Mouse (Mus musculus): ENCODE measurements around the gene Lmf2. TPM values are rescaled to one million over a fixed set of nuclear protein-coding genes. Genes with fewer than 3 reads are reported as not detected.
A peak's percentile ranks its signal among the peaks of the same experiment; 100 is the strongest.

Lmf2 gene
- polyA plus RNA-seq, 1 experiment = 96.5 TPM

DNA sequence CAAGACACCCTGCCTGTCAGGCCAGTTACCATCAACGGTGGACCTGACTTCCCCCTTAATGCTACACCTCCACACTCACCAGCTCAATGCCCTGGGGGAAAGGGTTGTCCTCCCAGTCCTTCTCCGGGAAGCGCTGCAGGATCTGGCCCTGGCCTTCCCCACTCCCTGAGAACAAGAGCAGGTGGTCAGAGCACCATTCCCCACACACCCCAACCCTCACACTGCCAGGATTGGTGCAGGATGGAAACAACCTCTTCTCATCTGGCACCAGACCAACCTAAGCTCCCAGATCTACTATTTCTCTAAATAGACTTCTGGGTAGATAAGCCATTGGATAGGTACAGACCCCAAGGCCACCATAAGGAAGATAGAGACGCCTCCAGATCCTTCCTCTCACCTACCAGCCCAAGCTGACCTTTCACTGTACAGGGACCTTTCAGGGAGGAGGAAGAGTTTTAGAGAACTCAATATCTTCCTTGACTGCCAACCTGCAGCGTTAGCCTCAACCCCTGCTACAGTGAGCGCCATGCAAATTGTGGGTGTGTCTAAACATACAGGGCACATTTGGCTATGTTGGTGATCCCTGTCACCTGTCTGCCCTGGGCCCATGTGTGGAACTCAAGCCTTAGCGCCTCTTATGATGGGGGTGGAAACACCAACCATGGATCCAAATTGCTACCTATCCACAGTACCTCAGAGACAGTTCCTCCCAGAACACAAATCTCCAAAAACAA lies 46.9 kb downstream of the Lmf2 start:
- no peak for TF ChIP-seq REST (IDR thresholded peaks at IDR 0.05; ENCODE audit: insufficient read depth, insufficient read length)
- TF ChIP-seq MYOG (IDR thresholded peaks at IDR 0.05; ENCODE audit: control insufficient read depth in 1 of 3, insufficient read depth in 1 of 3, insufficient read length in 2 of 3, low read depth in 2 of 3) = peak in 1 of 3 experiments; percentile 1
- TF ChIP-seq E2F4 (IDR thresholded peaks at IDR 0.05; ENCODE audit: insufficient read depth) = no peak
- TF ChIP-seq MYOD1 (IDR thresholded peaks at IDR 0.05; ENCODE audit: control insufficient read depth in 1 of 3, insufficient read length in 2 of 3, low read depth in 2 of 3) = peak in 1 of 3 experiments; percentile 40
- no peak for TF ChIP-seq CEBPB (IDR thresholded peaks at IDR 0.05; ENCODE audit: insufficient read depth, poor library complexity, severe bottlenecking)
- no peak for TF ChIP-seq USF1 (IDR thresholded peaks at IDR 0.05; ENCODE audit: low read depth)
- Histone ChIP-seq H3ac (ENCODE audit: control insufficient read depth, insufficient read length) (no peak overlapping the region), H3K36me3 (ENCODE audit: control insufficient read depth, insufficient read depth) (peaks cover 27% of the 10 kb centered on the region), H3K79me2 (ENCODE audit: control insufficient read depth, insufficient read depth) (peaks cover 91% of the 10 kb centered on the region), H3K4me3 (no peak overlapping the region), H3K27me3 (ENCODE audit: control insufficient read depth, insufficient read depth, insufficient read length) (no peaks in the 10 kb centered on the region), H3K4me2 (ENCODE audit: low read depth) (no peak overlapping the region)

DNA sequence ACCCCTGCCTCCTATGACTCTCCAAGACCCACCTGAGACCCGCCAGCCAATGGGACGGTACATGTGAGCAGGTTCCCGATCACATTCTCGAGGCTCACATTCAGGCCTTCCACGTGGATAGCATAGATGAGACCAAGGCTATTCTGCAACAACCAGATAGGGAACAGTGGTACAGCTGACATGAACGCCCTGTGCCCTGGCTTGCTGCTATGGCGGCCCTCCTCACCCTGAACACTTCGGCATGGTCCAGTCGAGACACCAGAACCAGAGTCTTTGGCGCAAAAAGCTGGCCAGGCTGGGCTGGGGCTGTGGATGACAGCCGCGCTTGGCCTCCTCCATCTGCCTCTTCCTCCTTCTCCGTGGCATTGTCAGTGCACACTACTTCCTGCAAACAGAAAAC lies 48.0 kb downstream of the Lmf2 start:
- H3K79me2 ChIP-seq (ENCODE audit: control insufficient read depth, insufficient read depth) = peaks cover 80% of the 10 kb centered on the region
- H3K27me3 ChIP-seq (ENCODE audit: control insufficient read depth, insufficient read depth, insufficient read length) = no peaks in the 10 kb centered on the region
- H3ac ChIP-seq (ENCODE audit: control insufficient read depth, insufficient read length) = no peak overlapping the region
- H3K36me3 ChIP-seq (ENCODE audit: control insufficient read depth, insufficient read depth) = peaks cover 35% of the 10 kb centered on the region
- no peak for TF ChIP-seq TCF12 (IDR thresholded peaks at IDR 0.05; ENCODE audit: insufficient read depth, poor library complexity, severe bottlenecking)
- no peak for TF ChIP-seq USF1 (IDR thresholded peaks at IDR 0.05; ENCODE audit: low read depth)
- TF ChIP-seq MYOG (IDR thresholded peaks at IDR 0.05; ENCODE audit: control insufficient read depth in 1 of 3, insufficient read depth in 1 of 3, insufficient read length in 2 of 3, low read depth in 2 of 3) = peak in 1 of 3 experiments; percentile 2
- no peak for TF ChIP-seq E2F4 (IDR thresholded peaks at IDR 0.05; ENCODE audit: insufficient read depth)
- H3K4me2 ChIP-seq (ENCODE audit: low read depth) = no peak overlapping the region
- H3K4me3 ChIP-seq = no peak overlapping the region

DNA sequence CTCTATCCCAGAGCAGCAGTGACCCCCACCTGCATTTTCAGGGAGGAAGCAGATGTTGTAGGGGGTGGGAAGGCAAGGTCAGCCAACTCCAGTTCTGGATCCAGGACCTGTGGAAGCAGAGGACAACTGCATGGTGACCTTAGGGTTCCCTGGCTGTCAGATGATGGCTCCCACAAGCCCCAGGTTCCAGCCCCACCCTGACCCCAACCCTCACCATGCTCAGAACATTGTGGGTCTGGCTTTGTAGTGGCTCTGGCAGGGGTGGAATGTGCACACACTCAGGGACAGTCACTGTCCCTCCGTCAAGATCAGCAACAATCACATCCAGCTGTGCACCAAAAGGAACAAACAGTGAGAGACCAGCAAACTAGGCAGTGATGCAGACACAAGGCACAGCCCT lies 49.5 kb downstream of the Lmf2 start:
- Histone ChIP-seq H3ac (ENCODE audit: control insufficient read depth, insufficient read length) (no peak overlapping the region), H3K36me3 (ENCODE audit: control insufficient read depth, insufficient read depth) (peaks cover 50% of the 10 kb centered on the region), H3K4me2 (ENCODE audit: low read depth) (no peak overlapping the region), H3K79me2 (ENCODE audit: control insufficient read depth, insufficient read depth) (peaks cover 65% of the 10 kb centered on the region), H3K27me3 (ENCODE audit: control insufficient read depth, insufficient read depth, insufficient read length) (no peaks in the 10 kb centered on the region), H3K4me3 (no peak overlapping the region)
- TF ChIP-seq MYOG (IDR thresholded peaks at IDR 0.05; ENCODE audit: control insufficient read depth in 1 of 3, insufficient read depth in 1 of 3, insufficient read length in 2 of 3, low read depth in 2 of 3) (no peak), SRF (IDR thresholded peaks at IDR 0.05; ENCODE audit: control insufficient read depth, insufficient read length, low read depth) (no peak), POLR2AphosphoS2 (IDR thresholded peaks at IDR 0.05; ENCODE audit: insufficient read length, low read depth) (no peak), REST (IDR thresholded peaks at IDR 0.05; ENCODE audit: insufficient read depth, insufficient read length) (no peak), MYOD1 (IDR thresholded peaks at IDR 0.05; ENCODE audit: control insufficient read depth in 1 of 3, insufficient read length in 2 of 3, low read depth in 2 of 3) (no peak), USF1 (IDR thresholded peaks at IDR 0.05; ENCODE audit: low read depth) (no peak), TCF12 (IDR thresholded peaks at IDR 0.05; ENCODE audit: insufficient read depth, poor library complexity, severe bottlenecking) (no peak), E2F4 (IDR thresholded peaks at IDR 0.05; ENCODE audit: insufficient read depth) (no peak), TCF3 (IDR thresholded peaks at IDR 0.05; ENCODE audit: insufficient read length, low read depth) (no peak), MAX (IDR thresholded peaks at IDR 0.05; ENCODE audit: low read depth) (no peak), POLR2A (IDR thresholded peaks at IDR 0.05; ENCODE audit: insufficient read length, low read depth) (no peak), CEBPB (IDR thresholded peaks at IDR 0.05; ENCODE audit: insufficient read depth, poor library complexity, severe bottlenecking) (no peak)

Other genes with a start within 250 kb of the Lmf2 start
- gene Tubgcp6, start 232.5 kb downstream of the Lmf2 start, polyA plus RNA-seq (2012; fragmentation: generic; extraction: Trizol) = 15.0 TPM
- 11.7 TPM for gene Hdac10, start 227.0 kb downstream of the Lmf2 start, polyA plus RNA-seq (2012; fragmentation: generic; extraction: Trizol)
- gene Mapk12, start 215.0 kb downstream of the Lmf2 start, polyA plus RNA-seq (2012; fragmentation: generic; extraction: Trizol) = 35.0 TPM
- gene Mapk11, start 206.0 kb downstream of the Lmf2 start, polyA plus RNA-seq (2012; fragmentation: generic; extraction: Trizol) = 9.1 TPM
- gene Plxnb2, start 174.9 kb downstream of the Lmf2 start, polyA plus RNA-seq (2012; fragmentation: generic; extraction: Trizol) = 278 TPM
- gene Dennd6b, start 159.2 kb downstream of the Lmf2 start, polyA plus RNA-seq (2012; fragmentation: generic; extraction: Trizol) = 6.6 TPM
- 43.6 TPM for gene Ppp6r2, start 144.1 kb downstream of the Lmf2 start, polyA plus RNA-seq (2012; fragmentation: generic; extraction: Trizol)
- gene Sbf1, start 40.3 kb downstream of the Lmf2 start, polyA plus RNA-seq (2012; fragmentation: generic; extraction: Trizol) = 222 TPM
- gene Adm2, start 32.9 kb downstream of the Lmf2 start, polyA plus RNA-seq (2012; fragmentation: generic; extraction: Trizol) = 71.1 TPM
- gene Miox, start 21.3 kb downstream of the Lmf2 start, polyA plus RNA-seq (2012; fragmentation: generic; extraction: Trizol) = 0.04 TPM
- 182 TPM for gene Ncaph2, start 60 bp upstream of the Lmf2 start, polyA plus RNA-seq (2012; fragmentation: generic; extraction: Trizol)
- gene Sco2, start 18.2 kb upstream of the Lmf2 start, polyA plus RNA-seq (2012; fragmentation: generic; extraction: Trizol) = 28.0 TPM
- 4.1 TPM for gene Tymp, start 21.4 kb upstream of the Lmf2 start, polyA plus RNA-seq (2012; fragmentation: generic; extraction: Trizol)
- not detected for gene Odf3b, start 23.6 kb upstream of the Lmf2 start, polyA plus RNA-seq (2012; fragmentation: generic; extraction: Trizol)
- not detected for gene Klhdc7b, start 29.3 kb upstream of the Lmf2 start, polyA plus RNA-seq (2012; fragmentation: generic; extraction: Trizol)
- not detected for gene Syce3, start 54.8 kb upstream of the Lmf2 start, polyA plus RNA-seq (2012; fragmentation: generic; extraction: Trizol)
- 5.9 TPM for gene Cpt1b, start 70.2 kb upstream of the Lmf2 start, polyA plus RNA-seq (2012; fragmentation: generic; extraction: Trizol)
- gene C730034F03Rik, start 73.9 kb upstream of the Lmf2 start, polyA plus RNA-seq (2012; fragmentation: generic; extraction: Trizol) = 0.80 TPM
- gene Gm44502, start 74.0 kb upstream of the Lmf2 start, polyA plus RNA-seq (2012; fragmentation: generic; extraction: Trizol) = 0.11 TPM
- 35.6 TPM for gene Chkb, start 74.2 kb upstream of the Lmf2 start, polyA plus RNA-seq (2012; fragmentation: generic; extraction: Trizol)
- gene Mapk8ip2, start 98.3 kb upstream of the Lmf2 start, polyA plus RNA-seq (2012; fragmentation: generic; extraction: Trizol) = 0.01 TPM
- gene Arsa, start 121.8 kb upstream of the Lmf2 start, polyA plus RNA-seq (2012; fragmentation: generic; extraction: Trizol) = 33.2 TPM
- 1.4 TPM for gene Shank3, start 144.0 kb upstream of the Lmf2 start, polyA plus RNA-seq (2012; fragmentation: generic; extraction: Trizol)
- gene Acr, start 212.7 kb upstream of the Lmf2 start, polyA plus RNA-seq (2012; fragmentation: generic; extraction: Trizol) = not detected
- 13.9 TPM for gene Rabl2, start 236.3 kb upstream of the Lmf2 start, polyA plus RNA-seq (2012; fragmentation: generic; extraction: Trizol)

Measured in myocyte (in vitro differentiated cells).